Mouse (Mus musculus): ENCODE measurements around the gene Gpr3.

GRCm38 (mm10) chr4:133162196-133162595, 50.1 kb downstream of the Gpr3 start:
- no peak for TF ChIP-seq CTCF (IDR thresholded peaks at IDR 0.05; ENCODE audit: low read depth, low read length)
- no peak for TF ChIP-seq POLR2A (IDR thresholded peaks at IDR 0.05; ENCODE audit: borderline replicate concordance, low read depth, low read length)
